ENCODE assay signal across 13 mouse cellular contexts in the genomic region with DNA sequence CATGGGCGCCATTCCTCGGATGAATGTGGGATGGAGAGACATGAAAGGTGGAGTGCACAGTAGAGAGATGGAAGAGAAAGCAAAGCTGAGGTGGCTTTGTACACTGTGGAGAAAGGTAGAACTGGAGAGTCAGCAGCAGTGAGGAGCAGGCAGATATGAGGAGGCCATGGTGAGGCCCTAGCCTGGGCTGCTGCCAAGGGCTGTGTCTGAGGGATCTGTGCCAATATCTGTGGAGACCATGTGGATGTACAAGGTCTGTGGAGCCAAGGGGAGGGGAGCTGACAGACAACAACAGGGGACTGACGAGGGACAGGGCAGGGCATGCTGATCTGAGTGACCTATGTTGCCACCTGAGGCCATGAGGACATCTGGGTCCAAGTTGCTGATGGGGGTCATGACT. TPM values are rescaled to one million over a fixed set of nuclear protein-coding genes. Genes with fewer than 3 reads are reported as not detected.
DNase-seq lines count a peak whose midpoint lies in the region; ATAC-seq and TF ChIP-seq lines count a peak whose summit lies in the region.
"Had no signal": no experiment of that assay in that cellular context is flagged by ENCODE, and none has a peak within 500 bp of the region (broad histone marks: within the 10 kb centered on the region; RNA-seq: fewer than 3 reads in every experiment).

No protein-coding gene starts in this region.

- WGBS in heart, embryonic 15.5 days = 69% methylated on average over 3 of the region's 3 CpGs
- WGBS in heart, embryonic 10.5 days = 82% methylated on average over 3 of the region's 3 CpGs
- WGBS in liver, embryonic 15.5 days (ENCODE audit: insufficient replicate concordance) = 70% methylated on average over 3 of the region's 3 CpGs
- 60% methylated on average over 3 of the region's 3 CpGs for WGBS in liver, embryonic 12.5 days (ENCODE audit: insufficient replicate concordance)
- 73% methylated on average over 3 of the region's 3 CpGs for WGBS in liver, postnatal 0 days (ENCODE audit: insufficient replicate concordance)
- WGBS in midbrain, embryonic 10.5 days = 88% methylated on average over 3 of the region's 3 CpGs

- no peaks in the 10 kb centered on the region for H3K27me3 ChIP-seq in heart, embryonic 15.5 days
- H3K27me3 ChIP-seq in heart, embryonic 10.5 days (ENCODE audit: insufficient read depth, poor library complexity, severe bottlenecking) = no peaks in the 10 kb centered on the region
- H3K27me3 ChIP-seq in liver, embryonic 15.5 days = no peaks in the 10 kb centered on the region
- no peaks in the 10 kb centered on the region for H3K27me3 ChIP-seq in liver, embryonic 12.5 days (replicated peaks)
- H3K27me3 ChIP-seq in liver, postnatal 0 days (ENCODE audit: insufficient read depth, low read length) = no peaks in the 10 kb centered on the region
- H3K27me3 ChIP-seq in midbrain, embryonic 10.5 days (ENCODE audit: low read depth, poor library complexity, severe bottlenecking) = no peaks in the 10 kb centered on the region

- no peak overlapping the region for H3K27ac ChIP-seq in heart, embryonic 15.5 days
- H3K27ac ChIP-seq in heart, embryonic 10.5 days = no peak overlapping the region
- no peak overlapping the region for H3K27ac ChIP-seq in liver, embryonic 15.5 days (replicated peaks)
- no peak overlapping the region for H3K27ac ChIP-seq in liver, embryonic 12.5 days
- H3K27ac ChIP-seq in liver, postnatal 0 days (ENCODE audit: low read depth) = no peak overlapping the region
- H3K27ac ChIP-seq in midbrain, embryonic 10.5 days (replicated peaks) = no peak overlapping the region

- TF ChIP-seq EP300 in liver, postnatal 0 days (IDR thresholded peaks at IDR 0.05; ENCODE audit: low read depth) = no peak

- ATAC-seq in heart, embryonic 15.5 days (replicated peaks; ENCODE audit: insufficient number of reproducible peaks, insufficient read depth, low FRiP score, low read depth) = peak; percentile 73; the same call in 1 of the 2 replicates
- peak; percentile 65; the same call in 1 of the 2 replicates for ATAC-seq in liver, embryonic 15.5 days (ENCODE audit: insufficient read depth)
- no peak for ATAC-seq in liver, embryonic 12.5 days
- peak; percentile 90 for ATAC-seq in liver, postnatal 0 days
- ATAC-seq: inflammation-experienced regulatory T-cells, adult 6 months had no signal

- no peak overlapping the region for H3K4me3 ChIP-seq in heart, embryonic 15.5 days
- H3K4me3 ChIP-seq in heart, embryonic 10.5 days = no peak overlapping the region
- H3K4me3 ChIP-seq in liver, embryonic 15.5 days (replicated peaks) = no peak overlapping the region
- no peak overlapping the region for H3K4me3 ChIP-seq in liver, embryonic 12.5 days
- no peak overlapping the region for H3K4me3 ChIP-seq in liver, postnatal 0 days (ENCODE audit: low read depth, low read length)
- H3K4me3 ChIP-seq in midbrain, embryonic 10.5 days = no peak overlapping the region
- H3K4me3 ChIP-seq: erythroblast, embryonic 14.5 days had no signal

- peaks cover 8% of the 10 kb centered on the region for H3K4me1 ChIP-seq in heart, embryonic 15.5 days (replicated peaks)
- H3K4me1 ChIP-seq in heart, embryonic 10.5 days = no peaks in the 10 kb centered on the region
- H3K4me1 ChIP-seq in liver, embryonic 15.5 days (replicated peaks) = peaks cover 10% of the 10 kb centered on the region
- H3K4me1 ChIP-seq in liver, embryonic 12.5 days = peaks cover 17% of the 10 kb centered on the region
- peaks cover 18% of the 10 kb centered on the region for H3K4me1 ChIP-seq in liver, postnatal 0 days (ENCODE audit: insufficient read depth)
- H3K4me1 ChIP-seq in midbrain, embryonic 10.5 days = no peaks in the 10 kb centered on the region

- DNase-seq in heart, embryonic 10.5 days (ENCODE audit: low spot score) = no peak
- peak; percentile 63 for DNase-seq in MN1 (ENCODE audit: low spot score)
- peak; percentile 64 for DNase-seq in liver, postnatal 0 days
- no peak for DNase-seq in urinary bladder, postnatal 4 days (ENCODE audit: low spot score in 2 of 2)
- no peak for DNase-seq in midbrain, embryonic 10.5 days (ENCODE audit: low spot score)
- DNase-seq: heart, adult 11 months; lung, postnatal 14 days; thymus, adult 2 months had no signal

- no peak overlapping the region for H3K9ac ChIP-seq in heart, embryonic 15.5 days
- H3K9ac ChIP-seq in liver, embryonic 15.5 days = no peak overlapping the region
- H3K9ac ChIP-seq in liver, embryonic 12.5 days = no peak overlapping the region
- H3K9ac ChIP-seq in liver, postnatal 0 days (replicated peaks) = no peak overlapping the region

- TF ChIP-seq CTCF in liver, postnatal 0 days (IDR thresholded peaks at IDR 0.05; ENCODE audit: low read depth) = no peak

- no peaks in the 10 kb centered on the region for H3K9me3 ChIP-seq in heart, embryonic 15.5 days (replicated peaks)
- H3K9me3 ChIP-seq in heart, embryonic 10.5 days = no peaks in the 10 kb centered on the region
- no peaks in the 10 kb centered on the region for H3K9me3 ChIP-seq in liver, embryonic 15.5 days (replicated peaks)
- H3K9me3 ChIP-seq in liver, embryonic 12.5 days (replicated peaks) = no peaks in the 10 kb centered on the region
- no peaks in the 10 kb centered on the region for H3K9me3 ChIP-seq in liver, postnatal 0 days (ENCODE audit: low read length)
- no peaks in the 10 kb centered on the region for H3K9me3 ChIP-seq in midbrain, embryonic 10.5 days (replicated peaks)

- H3K36me3 ChIP-seq in heart, embryonic 15.5 days = no peaks in the 10 kb centered on the region
- no peaks in the 10 kb centered on the region for H3K36me3 ChIP-seq in heart, embryonic 10.5 days
- H3K36me3 ChIP-seq in liver, embryonic 15.5 days (replicated peaks) = no peaks in the 10 kb centered on the region
- H3K36me3 ChIP-seq in liver, embryonic 12.5 days = no peaks in the 10 kb centered on the region
- no peaks in the 10 kb centered on the region for H3K36me3 ChIP-seq in liver, postnatal 0 days (replicated peaks; ENCODE audit: insufficient read depth, low read length)
- no peaks in the 10 kb centered on the region for H3K36me3 ChIP-seq in midbrain, embryonic 10.5 days

- H3K4me2 ChIP-seq in heart, embryonic 15.5 days = no peak overlapping the region
- no peak overlapping the region for H3K4me2 ChIP-seq in liver, embryonic 15.5 days
- H3K4me2 ChIP-seq in liver, embryonic 12.5 days = no peak overlapping the region
- no peak overlapping the region for H3K4me2 ChIP-seq in liver, postnatal 0 days (ENCODE audit: low read depth, low read length)

RNA-seq across cellular contexts. Expression of a gene that starts 21.7 kb away (rescaled TPM):
- polyA plus RNA-seq in heart, embryonic 15.5 days (2015; fragmentation: Nextera tagmentation; extraction: Ambion mirVana) = 7.6 and 10.0 TPM in 2 replicates
- polyA plus RNA-seq in heart, embryonic 10.5 days (2016; fragmentation: Nextera tagmentation; extraction: Ambion mirVana) = 9.9 and 13.4 TPM in 2 replicates
- polyA plus RNA-seq in liver, embryonic 15.5 days (2015; fragmentation: Nextera tagmentation; extraction: Ambion mirVana) = 3.7 and 4.2 TPM in 2 replicates
- 9.5 and 9.8 TPM in 2 replicates for polyA plus RNA-seq in liver, embryonic 12.5 days (2016; fragmentation: Nextera tagmentation; extraction: Ambion mirVana)
- polyA plus RNA-seq in liver, postnatal 0 days (2015; fragmentation: Nextera tagmentation; extraction: Ambion mirVana) = 4.3 and 4.9 TPM in 2 replicates
- 9.6 and 10.2 TPM in 2 replicates for polyA plus RNA-seq in midbrain, embryonic 10.5 days (2016; fragmentation: Nextera tagmentation; extraction: Ambion mirVana)

Comparison
In these comparisons a context has a peak if more than half of its experiments do, and no peak if none do; other contexts are left out.
1. DNase-seq: peak in MN1 (single experiment) and liver, postnatal 0 days (single experiment); none in heart, embryonic 10.5 days (single experiment), urinary bladder, postnatal 4 days (0 of 2) and midbrain, embryonic 10.5 days (single experiment).